Mouse (Mus musculus) naive thymus-derived CD4-positive, alpha-beta T cell, adult 2 months (primary cell): ENCODE data around the gene Cct5.
A peak's percentile ranks its signal among the peaks of the same experiment; 100 is the strongest.
"Not testable (repeated sequence)": the region's sequence is repeated elsewhere in the genome, so short reads cannot be mapped to it uniquely, and the experiment has no call there.

ENCODE experiments used
- DNase-seq: peaks from one replicate; pipeline ENCODE4 v3.0.0-alpha.2; 2011; ENCODE audit warnings: low read depth

Cct5 gene

DNA sequence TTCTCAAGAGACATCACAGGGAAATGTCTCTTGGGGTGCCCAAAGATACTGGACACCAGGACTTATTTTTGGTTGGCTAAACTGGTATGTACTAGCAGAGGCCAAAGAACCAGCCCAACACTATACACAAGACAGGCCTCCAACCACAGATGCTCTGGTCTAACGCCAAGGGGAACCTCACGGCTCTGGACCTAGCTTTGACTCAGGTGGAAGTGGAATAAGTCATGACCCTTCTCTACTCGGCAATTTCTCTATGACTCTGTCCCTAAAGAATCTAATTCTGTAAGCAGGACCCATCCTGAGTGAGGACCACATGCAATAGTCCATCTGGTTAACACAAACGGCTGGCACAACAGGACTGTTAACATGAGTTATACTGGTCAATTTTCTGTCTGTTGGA lies 1.8 kb downstream of the Cct5 start:
- DNase-seq = no peak

- no peak for DNase-seq
Measured at GRCm38 (mm10) chr15:31595651-31596050, 6.0 kb downstream of the Cct5 start.

- DNase-seq = no peak
Measured at GRCm38 (mm10) chr15:31594260-31594659, 7.3 kb downstream of the Cct5 start.

DNA sequence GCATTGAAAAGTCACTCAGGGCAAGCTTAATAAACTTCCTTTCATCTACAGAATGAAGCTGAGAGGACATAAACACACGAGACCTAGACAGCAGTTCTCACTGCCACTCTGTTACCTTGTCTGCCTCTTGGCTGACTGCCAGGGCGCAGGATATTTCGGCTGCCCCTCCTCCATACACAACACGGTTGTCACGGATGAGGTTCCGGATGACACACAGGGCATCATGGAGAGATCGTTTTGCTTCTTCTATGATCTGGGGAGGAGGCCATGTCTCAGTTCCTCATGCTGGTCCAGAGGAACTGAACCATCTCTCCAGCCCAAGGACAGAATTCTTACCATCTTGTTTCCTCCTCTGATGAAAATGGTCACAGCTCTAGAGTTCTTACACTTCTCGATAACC lies 9.1 kb downstream of the Cct5 start:
- DNase-seq = no peak

DNA sequence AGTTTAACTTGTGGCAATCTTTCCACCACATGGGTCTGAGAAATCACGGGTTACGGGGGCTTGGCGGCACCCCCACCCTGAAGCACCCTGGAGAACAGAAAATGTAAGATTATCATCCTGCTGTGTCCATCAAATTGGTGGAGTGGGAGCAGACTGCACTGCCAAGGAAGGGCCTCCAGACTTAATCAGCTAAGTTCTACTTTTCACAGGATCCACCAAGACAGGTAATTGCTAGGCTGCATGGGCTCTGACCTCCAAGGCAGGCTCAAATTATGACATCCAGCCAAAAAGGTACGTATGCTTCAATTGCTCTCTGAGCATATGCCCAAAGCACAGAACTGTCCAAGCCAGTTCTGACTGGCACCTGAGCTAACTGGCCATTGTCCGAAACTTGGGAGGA lies 11.4 kb downstream of the Cct5 start:
- no peak for DNase-seq

GRCm38 (mm10) chr15:31588989-31589640 lies 12.5 kb downstream of the Cct5 start:
- no peak for DNase-seq

- DNase-seq = no peak
Measured at GRCm38 (mm10) chr15:31587789-31588188, 13.8 kb downstream of the Cct5 start.

DNA sequence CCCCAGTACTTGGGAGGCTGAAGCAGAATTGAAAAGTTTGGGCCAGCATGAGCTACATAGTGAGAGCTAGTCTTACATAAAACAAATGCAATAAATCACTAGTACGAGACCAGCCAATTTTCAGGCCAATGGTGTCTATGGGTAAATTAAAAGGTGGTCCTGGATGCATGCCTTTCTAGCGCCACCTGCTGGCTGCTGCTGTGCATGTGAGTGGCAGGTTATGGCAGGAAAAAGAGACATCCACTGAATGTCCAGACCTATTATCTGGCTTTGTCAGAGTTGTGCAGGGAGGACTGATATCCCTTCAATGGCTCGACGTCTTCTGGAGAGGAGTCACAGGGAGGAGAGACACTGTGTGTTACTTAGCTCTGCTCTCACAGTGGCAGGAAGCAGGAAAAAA lies 15.1 kb downstream of the Cct5 start:
- DNase-seq = peak; percentile 89

DNA sequence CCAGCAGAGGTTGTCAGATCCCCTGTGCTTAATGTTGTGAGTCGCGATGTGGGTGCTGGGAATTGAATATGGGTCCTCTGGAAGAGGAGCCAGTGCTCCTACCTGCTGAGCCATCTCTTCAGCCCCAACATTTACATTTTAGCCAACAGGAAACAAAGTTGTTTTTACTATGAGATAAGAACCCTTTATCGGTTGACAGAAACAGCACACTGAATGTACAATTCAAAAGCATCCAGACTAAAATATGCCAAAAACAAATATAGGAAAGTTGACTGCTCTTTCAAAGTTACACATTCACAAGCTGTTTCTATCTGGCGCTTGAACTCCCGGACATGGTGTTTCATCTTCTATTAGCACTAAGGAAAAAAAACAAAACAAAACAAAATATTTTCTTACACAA lies 15.5 kb downstream of the Cct5 start:
- DNase-seq = no peak

GRCm38 (mm10) chr15:31585238-31585637 lies 16.4 kb downstream of the Cct5 start:
- no peak for DNase-seq

DNA sequence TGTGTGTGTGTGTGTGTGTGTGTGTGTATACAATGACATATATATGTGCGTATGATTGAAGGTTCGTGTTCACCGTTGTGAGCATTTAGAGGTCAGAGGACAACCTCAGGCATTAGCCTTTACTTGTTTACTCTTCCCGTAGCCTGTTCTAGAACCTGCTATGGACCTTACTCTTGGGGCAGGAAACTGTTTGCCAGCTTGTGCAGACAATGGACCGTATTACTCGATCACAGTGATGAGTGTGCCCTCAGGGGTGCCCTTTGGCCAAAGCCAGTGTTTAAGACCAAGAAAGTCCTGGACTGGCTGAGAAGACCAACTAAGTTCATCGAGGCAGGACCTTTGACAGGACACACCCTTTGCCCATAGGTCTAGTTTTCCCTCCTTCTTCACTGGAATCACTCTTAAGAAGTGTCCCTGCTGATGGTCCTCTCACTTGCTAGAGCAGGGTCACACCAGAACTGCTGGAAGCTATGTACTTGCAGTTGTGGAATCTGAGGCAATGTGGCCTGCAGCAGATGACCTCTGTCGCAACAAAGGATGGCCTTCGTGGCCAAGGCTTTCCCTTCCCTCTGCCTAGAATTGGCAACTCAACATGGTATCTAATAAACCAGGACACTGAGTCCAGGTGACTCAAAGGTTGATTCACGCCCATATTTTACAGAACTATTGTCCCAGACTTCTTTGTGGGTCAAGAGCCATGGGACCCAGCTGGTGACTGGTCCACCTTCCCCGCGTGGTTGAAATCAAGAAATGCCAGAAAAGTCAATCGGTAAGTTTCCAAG lies 18.1 kb downstream of the Cct5 start:
- no peak for DNase-seq

GRCm38 (mm10) chr15:31581086-31581485 lies 20.5 kb downstream of the Cct5 start:
- DNase-seq = not testable (repeated sequence)

- no peak for DNase-seq
Measured at GRCm38 (mm10) chr15:31576076-31576475, 25.5 kb downstream of the Cct5 start.

DNA sequence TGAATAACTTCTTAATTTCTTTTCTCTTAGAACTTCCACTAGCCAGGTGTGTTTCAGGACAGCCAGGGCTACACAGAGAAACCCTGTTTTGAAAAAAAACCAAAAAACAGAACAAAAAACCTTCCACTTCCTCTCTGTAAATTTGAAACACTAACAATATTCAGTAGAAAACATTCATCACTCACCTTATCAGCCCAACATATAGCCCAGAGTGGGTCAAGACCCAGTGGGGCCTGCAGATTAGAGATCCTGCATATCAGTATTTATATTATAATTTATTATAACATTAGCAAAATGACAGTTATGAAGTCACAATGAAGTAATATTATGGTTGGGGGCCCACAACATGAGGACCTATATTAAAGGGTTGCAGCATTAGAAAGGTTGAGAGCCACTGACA lies 27.9 kb downstream of the Cct5 start:
- DNase-seq = no peak

DNA sequence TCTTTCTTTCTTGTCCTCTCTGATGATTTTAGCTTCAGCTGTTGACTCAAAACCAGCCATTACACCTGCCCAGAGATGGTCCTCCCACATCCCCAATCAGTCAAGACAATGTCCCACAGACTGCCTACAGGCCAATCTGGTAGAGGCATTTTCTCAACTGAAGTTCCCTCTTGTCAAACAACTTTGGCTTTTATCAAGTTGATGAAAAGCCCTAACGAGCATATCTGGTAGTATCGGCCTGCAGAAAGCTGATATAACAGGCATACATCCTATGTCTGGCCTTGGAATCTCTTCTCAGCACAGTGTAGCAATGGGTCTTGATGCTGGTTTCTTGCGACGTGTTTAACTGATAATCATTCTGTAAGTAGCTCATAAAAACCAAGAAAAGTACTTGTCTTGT lies 28.3 kb downstream of the Cct5 start:
- DNase-seq = no peak

DNA sequence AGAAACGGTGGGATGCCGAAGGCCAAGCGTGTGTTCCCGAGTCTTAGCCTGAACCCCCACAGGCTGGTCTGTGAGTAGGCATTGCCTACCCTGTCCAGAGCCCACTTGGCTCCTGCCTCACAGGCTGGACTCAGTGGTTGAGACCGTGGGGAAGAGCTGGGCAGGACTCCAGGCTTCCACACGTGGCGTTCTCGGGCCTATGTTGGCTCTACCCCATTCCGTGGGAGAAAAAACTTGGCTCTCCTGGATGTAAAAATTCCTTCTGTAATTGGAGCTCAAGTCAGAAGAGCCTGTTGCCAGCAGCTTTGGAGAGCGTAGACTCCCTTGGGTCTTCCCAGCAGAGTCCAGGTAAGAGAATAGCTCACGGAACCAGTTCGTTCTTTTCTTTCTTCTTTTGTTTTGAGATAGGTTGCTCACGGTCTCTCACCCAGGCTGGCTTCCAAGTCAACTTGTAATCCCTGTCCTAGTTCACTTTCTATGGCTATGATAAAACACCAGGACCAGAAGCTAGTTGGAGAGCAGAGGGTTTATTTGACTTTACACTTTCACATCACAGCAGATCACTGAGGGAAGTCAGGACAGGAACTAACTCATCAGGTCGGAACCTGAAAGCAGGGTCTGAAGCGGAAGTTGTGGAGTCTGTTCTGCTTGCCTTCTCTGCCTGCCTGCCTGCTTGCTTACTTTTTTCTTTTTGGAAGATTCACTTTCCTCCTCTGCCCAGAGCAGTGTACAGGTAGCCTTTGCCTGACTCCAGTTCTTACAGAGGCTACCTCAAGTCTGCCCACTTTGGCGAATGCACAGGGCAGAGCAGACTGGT lies 29.5 kb downstream of the Cct5 start:
- DNase-seq = peak; percentile 26

- DNase-seq = no peak
Measured at GRCm38 (mm10) chr15:31570959-31571358, 30.6 kb downstream of the Cct5 start.

DNA sequence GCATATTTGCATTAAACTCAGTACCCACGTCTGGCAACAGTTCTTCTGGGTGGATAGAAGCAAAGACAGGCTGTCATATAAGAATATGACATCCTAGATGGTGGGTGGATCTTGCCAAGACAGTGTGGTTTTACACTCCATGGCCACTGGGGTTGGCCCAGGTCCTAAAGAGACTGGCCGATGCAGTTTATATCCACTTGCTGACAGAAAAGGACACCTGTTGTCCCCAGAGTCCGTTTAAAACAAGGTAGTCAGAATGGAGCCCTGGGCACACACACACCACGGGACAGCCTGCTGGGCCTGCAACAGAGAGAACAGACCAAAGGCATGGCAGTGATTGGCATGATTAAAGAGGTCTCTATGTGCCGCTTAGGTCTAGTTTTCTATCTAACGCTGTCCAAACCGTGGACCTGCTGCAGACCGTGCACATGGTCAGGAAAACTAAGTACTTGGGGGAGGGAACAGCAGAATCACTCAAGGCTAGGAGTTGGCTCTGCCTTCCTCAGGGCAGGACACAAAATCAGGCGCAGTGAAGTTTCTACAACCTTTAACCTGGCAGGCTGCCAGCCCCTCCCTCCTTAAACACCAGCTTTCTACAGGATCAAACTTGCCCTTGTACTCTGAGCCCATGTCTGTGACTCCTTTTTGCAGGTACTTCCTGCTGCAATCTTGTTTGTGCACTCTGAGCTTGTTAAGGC lies 32.1 kb downstream of the Cct5 start:
- no peak for DNase-seq

GRCm38 (mm10) chr15:31568581-31568996 lies 33.0 kb downstream of the Cct5 start:
- DNase-seq = no peak

- no peak for DNase-seq
Measured at GRCm38 (mm10) chr15:31567431-31567830, 34.2 kb downstream of the Cct5 start.

DNA sequence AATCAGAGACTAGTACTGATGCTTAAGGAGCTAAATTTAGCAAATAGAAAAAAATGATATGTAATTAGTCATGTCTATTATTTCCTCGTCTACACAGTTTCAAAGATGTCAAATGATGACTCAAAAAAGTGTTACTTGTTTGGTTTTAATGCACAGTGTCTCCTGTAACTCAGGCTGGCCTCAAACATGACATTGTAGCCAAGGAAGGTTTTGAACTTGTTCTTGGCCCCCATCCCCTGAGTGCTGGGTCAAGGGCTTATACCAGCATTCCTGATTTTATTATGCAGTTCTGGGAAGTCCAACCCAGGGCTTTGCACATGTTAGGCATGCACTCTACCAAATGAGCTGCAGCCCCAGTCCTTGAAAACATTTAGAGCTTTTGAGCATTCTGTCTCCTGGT lies 35.8 kb downstream of the Cct5 start:
- no peak for DNase-seq

- no peak for DNase-seq
Measured at GRCm38 (mm10) chr15:31565184-31565583, 36.4 kb downstream of the Cct5 start, which contains the start of gene Cmbl. Gene Cmbl (plus strand): TSS chr15:31565389.
